Mouse (Mus musculus): ENCODE results near the gene Pcgf6. TPM values are rescaled to one million over a fixed set of nuclear protein-coding genes. Genes with fewer than 3 reads are reported as not detected.

Gene Pcgf6
- polyA plus RNA-seq, 1 experiment from 2014 or later, result 36.7 TPM

GRCm38 (mm10) chr19:47049061-47049460 lies 1.6 kb downstream of the Pcgf6 start:
- WGBS, result 68% methylated on average over 4 of the region's 4 CpGs
- Histone ChIP-seq H3K36me3 (replicated peaks) (peaks cover 43% of the 10 kb centered on the region), H3K27me3 (ENCODE audit: poor library complexity, severe bottlenecking) (no peaks in the 10 kb centered on the region), H3K27ac (no peak overlapping the region), H3K4me1 (peaks cover 27% of the 10 kb centered on the region), H3K9me3 (no peaks in the 10 kb centered on the region), H3K4me3 (peak overlapping the region; percentile 88)
- DNase-seq (ENCODE audit: extremely low spot score, low spot score), result no peak

GRCm38 (mm10) chr19:47047236-47047833 lies 3.4 kb downstream of the Pcgf6 start:
- Histone ChIP-seq H3K4me1 (peaks cover 27% of the 10 kb centered on the region), H3K27ac (no peak overlapping the region), H3K9me3 (no peaks in the 10 kb centered on the region), H3K4me3 (no peak overlapping the region), H3K36me3 (replicated peaks) (peaks cover 61% of the 10 kb centered on the region), H3K27me3 (ENCODE audit: poor library complexity, severe bottlenecking) (no peaks in the 10 kb centered on the region)
- no peak for DNase-seq (ENCODE audit: extremely low spot score, low spot score)
- 89% methylated on average over 13 of the region's 13 CpGs for WGBS

DNA sequence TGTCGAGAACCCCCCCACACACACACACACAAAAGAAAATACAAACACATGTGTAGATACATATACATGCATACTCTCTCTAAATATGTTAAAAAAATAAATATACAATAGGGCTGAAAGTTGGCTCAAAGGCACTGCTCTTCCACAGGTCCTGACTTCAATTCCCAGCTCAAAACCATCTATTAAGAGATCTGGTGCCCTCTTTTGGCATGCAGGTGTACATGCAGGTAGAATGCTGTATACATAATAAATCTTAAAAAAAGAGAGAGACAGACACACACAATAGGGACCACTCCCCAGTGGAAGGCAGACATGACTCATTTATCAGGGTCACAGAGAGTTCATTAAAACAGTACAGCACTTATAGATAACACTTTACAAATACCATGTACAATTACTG lies 4.4 kb downstream of the Pcgf6 start:
- H3K4me3 ChIP-seq, result no peak overlapping the region
- peaks cover 27% of the 10 kb centered on the region for H3K4me1 ChIP-seq
- no peaks in the 10 kb centered on the region for H3K9me3 ChIP-seq
- no peak overlapping the region for H3K27ac ChIP-seq
- DNase-seq (ENCODE audit: extremely low spot score, low spot score), result no peak
- H3K27me3 ChIP-seq (ENCODE audit: poor library complexity, severe bottlenecking), result no peaks in the 10 kb centered on the region
- H3K36me3 ChIP-seq (replicated peaks), result peaks cover 70% of the 10 kb centered on the region
- 100% methylated on average over 1 of the region's 1 CpGs for WGBS

DNA sequence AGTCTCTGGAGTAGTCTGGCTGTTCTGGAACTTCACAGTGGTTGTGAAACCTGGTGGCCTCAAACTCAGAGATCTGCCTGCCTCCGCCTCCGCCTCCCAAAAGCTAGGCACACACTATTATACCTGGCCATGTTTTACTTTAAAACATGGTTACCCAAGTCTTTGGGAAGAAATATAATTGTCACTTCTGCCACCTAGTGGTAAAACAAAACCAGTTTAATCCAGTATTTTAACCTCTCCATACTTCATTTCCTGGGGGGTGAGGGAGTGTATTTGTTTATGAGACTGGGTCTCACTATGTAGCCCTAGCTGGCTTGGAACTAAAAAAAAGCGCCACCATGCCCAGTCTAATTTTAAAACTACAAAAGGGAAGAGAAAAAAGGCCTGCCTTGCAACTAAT lies 7.1 kb downstream of the Pcgf6 start:
- Histone ChIP-seq H3K4me1 (0 out of 2 replicates have a peak, but pooled peaks cover 4% of the 10 kb centered on the region), H3K27me3 (ENCODE audit: poor library complexity, severe bottlenecking) (no peaks in the 10 kb centered on the region), H3K36me3 (replicated peaks) (peaks cover 98% of the 10 kb centered on the region), H3K4me3 (no peak overlapping the region), H3K9me3 (no peaks in the 10 kb centered on the region), H3K27ac (no peak overlapping the region)
- no peak for DNase-seq (ENCODE audit: extremely low spot score, low spot score)
- WGBS, result 88% methylated on average over 3 of the region's 3 CpGs

GRCm38 (mm10) chr19:47040720-47041473 lies 9.8 kb downstream of the Pcgf6 start:
- H3K27ac ChIP-seq, result no peak overlapping the region
- no peaks in the 10 kb centered on the region for H3K4me1 ChIP-seq
- H3K36me3 ChIP-seq (replicated peaks), result peaks cover 99% of the 10 kb centered on the region
- DNase-seq (ENCODE audit: extremely low spot score, low spot score), result no peak
- WGBS, result 95% methylated on average over 3 of the region's 3 CpGs
- no peaks in the 10 kb centered on the region for H3K27me3 ChIP-seq (ENCODE audit: poor library complexity, severe bottlenecking)
- H3K4me3 ChIP-seq, result no peak overlapping the region
- H3K9me3 ChIP-seq, result no peaks in the 10 kb centered on the region

- Histone ChIP-seq H3K4me3 (no peak overlapping the region), H3K27me3 (ENCODE audit: poor library complexity, severe bottlenecking) (no peaks in the 10 kb centered on the region), H3K36me3 (replicated peaks) (peaks cover 95% of the 10 kb centered on the region), H3K9me3 (no peaks in the 10 kb centered on the region), H3K27ac (no peak overlapping the region), H3K4me1 (no peaks in the 10 kb centered on the region)
- WGBS, result 88% methylated on average over 3 of the region's 3 CpGs
- DNase-seq (ENCODE audit: extremely low spot score, low spot score), result no peak
These were observed 14.1 kb downstream of the Pcgf6 start for GRCm38 (mm10) chr19:47036596-47036995.

DNA sequence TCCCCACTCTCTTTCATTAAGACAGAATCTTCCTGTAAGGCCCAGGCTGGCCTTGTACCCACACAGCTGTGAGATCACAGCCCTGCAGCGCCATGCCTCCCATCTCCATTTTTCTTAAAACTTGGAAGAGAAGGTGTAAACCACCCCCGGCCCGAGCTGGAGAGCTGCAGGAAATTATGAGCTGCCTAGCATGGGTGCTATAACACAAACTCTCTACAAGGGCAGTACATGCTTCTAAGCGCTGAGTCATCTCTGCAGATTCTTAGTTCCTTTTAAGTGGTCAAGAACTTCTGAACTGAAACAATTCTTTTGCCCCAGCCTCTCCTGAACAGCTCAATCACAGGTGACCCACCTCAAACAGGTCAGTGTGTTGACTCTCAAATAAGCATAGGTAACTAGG lies 15.8 kb downstream of the Pcgf6 start:
- Histone ChIP-seq H3K9me3 (no peaks in the 10 kb centered on the region), H3K27me3 (ENCODE audit: poor library complexity, severe bottlenecking) (no peaks in the 10 kb centered on the region), H3K36me3 (replicated peaks) (peaks cover 81% of the 10 kb centered on the region), H3K4me1 (0 out of 2 replicates have a peak, but pooled peaks cover 1% of the 10 kb centered on the region), H3K4me3 (no peak overlapping the region), H3K27ac (no peak overlapping the region)
- WGBS, result 94% methylated on average over 4 of the region's 4 CpGs
- no peak for DNase-seq (ENCODE audit: extremely low spot score, low spot score)

DNA sequence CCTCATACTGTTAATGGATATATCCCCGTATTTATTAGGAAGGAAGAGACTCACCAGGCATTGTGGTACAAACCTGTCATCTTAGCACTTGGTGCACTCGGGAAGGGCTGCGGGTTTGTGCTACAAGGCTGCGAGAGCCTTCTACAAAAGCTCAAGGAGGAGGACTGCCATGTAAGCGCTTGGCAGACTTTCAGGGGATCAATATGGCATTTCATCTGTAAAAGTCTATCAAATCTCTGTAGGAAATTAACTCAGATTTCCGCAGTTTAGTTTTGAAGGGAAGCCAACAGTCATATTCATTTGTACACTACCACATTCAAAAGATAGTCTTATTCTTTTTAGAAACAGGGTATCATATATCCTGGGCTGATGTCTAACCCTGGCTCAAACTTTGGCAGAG lies 18.9 kb downstream of the Pcgf6 start:
- H3K27me3 ChIP-seq (ENCODE audit: poor library complexity, severe bottlenecking), result no peaks in the 10 kb centered on the region
- peaks cover 50% of the 10 kb centered on the region for H3K36me3 ChIP-seq (replicated peaks)
- DNase-seq (ENCODE audit: extremely low spot score, low spot score), result no peak
- H3K9me3 ChIP-seq, result no peaks in the 10 kb centered on the region
- no peak overlapping the region for H3K4me3 ChIP-seq
- H3K27ac ChIP-seq, result no peak overlapping the region
- WGBS, result 93% methylated on average over 6 of the region's 6 CpGs
- H3K4me1 ChIP-seq, result 0 out of 2 replicates have a peak, but pooled peaks cover 5% of the 10 kb centered on the region

- peaks cover 30% of the 10 kb centered on the region for H3K36me3 ChIP-seq (replicated peaks)
- H3K4me1 ChIP-seq, result 0 out of 2 replicates have a peak, but pooled peaks cover 5% of the 10 kb centered on the region
- no peak for DNase-seq (ENCODE audit: extremely low spot score, low spot score)
- 80% methylated on average over 9 of the region's 9 CpGs for WGBS
- H3K9me3 ChIP-seq, result no peaks in the 10 kb centered on the region
- H3K27ac ChIP-seq, result 0 out of 2 replicates have a peak overlapping the region, but pooled peaks have one; percentile 25
- H3K4me3 ChIP-seq, result no peak overlapping the region
- no peaks in the 10 kb centered on the region for H3K27me3 ChIP-seq (ENCODE audit: poor library complexity, severe bottlenecking)
These were observed 20.9 kb downstream of the Pcgf6 start for GRCm38 (mm10) chr19:47029796-47030195.

DNA sequence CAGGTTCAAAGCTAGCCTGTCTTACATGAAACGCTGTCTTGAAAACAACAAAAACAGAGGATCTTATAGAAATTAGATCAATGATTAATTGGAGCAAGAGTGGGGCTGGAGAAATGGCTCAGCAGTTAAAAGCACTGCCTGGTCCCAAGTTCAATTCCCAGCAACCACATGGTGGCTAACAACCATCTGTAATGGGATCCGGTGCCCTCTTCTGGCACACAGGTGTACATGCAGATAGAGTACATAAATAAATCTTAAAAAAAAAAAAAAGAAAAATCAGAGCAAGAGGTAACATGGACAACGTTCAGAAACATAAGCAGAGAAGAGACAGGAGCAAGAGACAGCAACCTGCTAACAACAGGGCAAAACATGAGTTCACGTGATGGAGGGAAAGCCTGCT lies 24.2 kb downstream of the Pcgf6 start:
- Histone ChIP-seq H3K36me3 (replicated peaks) (peaks cover 3% of the 10 kb centered on the region), H3K4me1 (0 out of 2 replicates have a peak, but pooled peaks cover 5% of the 10 kb centered on the region), H3K4me3 (no peak overlapping the region), H3K9me3 (no peaks in the 10 kb centered on the region), H3K27ac (no peak overlapping the region), H3K27me3 (ENCODE audit: poor library complexity, severe bottlenecking) (no peaks in the 10 kb centered on the region)
- no peak for DNase-seq (ENCODE audit: extremely low spot score, low spot score)
- WGBS, result 91% methylated on average over 4 of the region's 4 CpGs

DNA sequence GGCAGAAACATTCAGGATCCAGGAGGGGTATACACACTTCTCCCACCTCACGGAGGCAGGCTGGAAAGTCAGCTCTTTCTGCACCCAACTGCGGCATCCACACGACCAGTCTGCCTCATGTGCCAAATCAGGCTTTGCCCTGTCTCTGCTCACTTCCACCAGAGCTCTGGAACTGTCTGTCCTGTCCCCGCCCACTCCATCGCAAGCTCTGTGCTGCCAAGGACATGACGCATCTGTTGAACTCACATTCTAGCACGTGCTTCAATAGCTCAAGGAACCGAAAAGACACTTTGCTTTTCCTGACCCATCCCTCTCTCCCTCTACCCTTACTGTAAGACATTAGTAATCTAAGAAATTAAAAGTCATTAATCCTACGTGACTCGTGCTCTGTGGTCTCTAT lies 25.8 kb downstream of the Pcgf6 start:
- DNase-seq (ENCODE audit: extremely low spot score, low spot score), result no peak
- H3K36me3 ChIP-seq (replicated peaks), result no peaks in the 10 kb centered on the region
- no peak overlapping the region for H3K27ac ChIP-seq
- H3K27me3 ChIP-seq (ENCODE audit: poor library complexity, severe bottlenecking), result no peaks in the 10 kb centered on the region
- H3K4me1 ChIP-seq, result 0 out of 2 replicates have a peak, but pooled peaks cover 4% of the 10 kb centered on the region
- H3K4me3 ChIP-seq, result no peak overlapping the region
- H3K9me3 ChIP-seq, result no peaks in the 10 kb centered on the region
- 93% methylated on average over 10 of the region's 10 CpGs for WGBS

GRCm38 (mm10) chr19:47023546-47023945 lies 27.2 kb downstream of the Pcgf6 start:
- no peaks in the 10 kb centered on the region for H3K9me3 ChIP-seq
- H3K36me3 ChIP-seq (replicated peaks), result no peaks in the 10 kb centered on the region
- WGBS, result 91% methylated on average over 13 of the region's 13 CpGs
- no peak overlapping the region for H3K4me3 ChIP-seq
- H3K4me1 ChIP-seq, result peaks cover 11% of the 10 kb centered on the region
- DNase-seq (ENCODE audit: extremely low spot score, low spot score), result no peak
- H3K27me3 ChIP-seq (ENCODE audit: poor library complexity, severe bottlenecking), result peaks cover 5% of the 10 kb centered on the region; the same call in 1 of the 2 replicates
- no peak overlapping the region for H3K27ac ChIP-seq

DNA sequence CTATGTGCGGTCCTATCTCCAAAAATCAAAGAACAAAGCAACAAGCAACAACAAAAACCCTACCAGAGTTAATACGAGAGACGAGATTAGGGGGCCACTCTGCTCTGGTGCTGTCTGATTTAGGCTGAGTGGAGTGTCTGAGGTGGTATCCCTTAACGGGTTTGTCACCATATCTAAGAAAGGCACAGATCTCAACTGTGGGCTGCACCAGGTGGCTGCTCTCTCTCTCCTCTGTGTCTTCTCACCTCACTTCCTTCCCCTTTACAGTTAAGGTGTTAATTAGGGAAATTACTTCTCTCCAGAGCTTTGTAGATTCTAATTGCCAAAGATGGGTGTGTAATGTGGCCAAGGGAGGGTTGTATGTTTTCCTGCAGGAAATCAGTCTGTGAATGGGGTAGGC lies 28.0 kb downstream of the Pcgf6 start:
- no peaks in the 10 kb centered on the region for H3K36me3 ChIP-seq (replicated peaks)
- WGBS, result 88% methylated on average over 4 of the region's 4 CpGs
- H3K4me3 ChIP-seq, result no peak overlapping the region
- DNase-seq (ENCODE audit: extremely low spot score, low spot score), result no peak
- no peak overlapping the region for H3K27ac ChIP-seq
- H3K9me3 ChIP-seq, result no peaks in the 10 kb centered on the region
- peaks cover 8% of the 10 kb centered on the region for H3K27me3 ChIP-seq (ENCODE audit: poor library complexity, severe bottlenecking)
- peaks cover 18% of the 10 kb centered on the region for H3K4me1 ChIP-seq

Measured in forebrain, embryonic 10.5 days (tissue).